Mouse (Mus musculus) c-Kit-positive CD71-positive TER-119-negative erythroid progenitor cells, embryonic 14.5 days (primary cell): ENCODE results near the gene Gm28557.
"Not testable (repeated sequence)": the region's sequence is repeated elsewhere in the genome, so short reads cannot be mapped to it uniquely, and the experiment has no call there.

ENCODE experiments used
- DNase-seq: peaks from one replicate; pipeline ENCODE4 v3.0.0-alpha.2; 2013; ENCODE audit warnings: low read depth

The Gm28557 gene

DNA sequence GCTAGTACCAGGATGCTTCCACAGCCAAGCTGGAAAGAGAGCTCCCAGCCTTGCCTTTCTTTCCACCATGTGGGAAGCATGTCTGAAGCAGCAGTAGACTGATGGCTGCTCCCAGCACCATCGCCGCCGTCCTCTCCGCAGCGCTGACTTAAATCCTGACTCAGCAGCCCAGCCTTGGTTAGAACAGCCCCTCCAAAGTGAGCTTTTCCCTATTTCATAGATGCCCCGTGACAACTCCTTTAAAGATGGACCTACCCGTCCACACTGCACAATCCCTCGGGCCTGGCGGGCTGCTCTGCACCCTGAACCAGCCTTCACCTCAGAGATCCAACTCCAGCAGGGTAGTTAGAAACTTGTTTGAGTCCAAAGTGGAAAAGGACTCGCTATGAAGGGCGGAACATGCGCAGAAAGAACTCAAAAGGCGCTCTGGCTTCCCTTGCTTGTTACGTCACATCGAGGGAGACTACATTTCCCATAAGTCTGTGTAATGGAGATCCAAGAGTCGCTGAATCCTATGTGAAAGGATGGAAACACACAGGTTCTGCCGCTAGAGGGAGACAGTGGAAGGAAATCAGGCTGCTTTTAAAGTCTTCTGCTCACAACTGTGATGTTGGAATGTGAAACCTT is at the start of gene Gm28557:
TSS of gene Gm28557 (minus strand) at position 411 of the 627 bp plus-strand sequence.
- peak; percentile 97 for DNase-seq

DNA sequence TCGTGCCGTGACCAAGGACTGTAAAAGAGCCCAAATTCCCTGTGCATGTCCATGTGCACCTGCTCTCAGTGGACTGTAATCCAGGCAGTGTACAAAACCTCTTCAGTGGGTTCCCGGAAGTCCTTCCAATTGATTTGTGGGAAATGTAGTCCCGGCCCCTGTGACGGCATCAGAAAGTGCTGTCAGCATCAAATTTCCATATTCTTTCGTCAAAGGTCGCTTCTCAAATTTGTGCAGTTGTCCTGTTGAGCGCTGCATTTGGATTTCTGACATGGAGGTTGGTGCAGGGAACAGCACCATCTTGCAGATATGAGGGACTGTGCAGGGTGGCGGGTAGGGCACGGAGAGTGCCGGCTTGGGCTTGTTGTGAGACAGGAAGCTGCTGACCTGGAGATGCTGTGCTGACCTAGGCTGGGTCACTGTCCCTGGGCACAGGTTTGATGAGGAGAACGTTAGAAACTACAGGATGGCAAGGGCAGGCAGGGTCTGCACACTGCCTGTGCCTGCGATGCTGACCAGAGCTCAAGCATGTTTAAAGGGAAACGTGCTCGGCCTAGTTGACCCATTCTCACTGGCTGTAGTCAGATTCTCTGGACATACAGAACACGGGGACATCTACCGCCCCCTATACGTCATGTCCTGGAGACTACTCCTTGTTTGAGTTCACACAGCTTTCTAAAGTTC is 19.8 kb upstream of the Gm28557 start:
- DNase-seq: peak; percentile 66

DNA sequence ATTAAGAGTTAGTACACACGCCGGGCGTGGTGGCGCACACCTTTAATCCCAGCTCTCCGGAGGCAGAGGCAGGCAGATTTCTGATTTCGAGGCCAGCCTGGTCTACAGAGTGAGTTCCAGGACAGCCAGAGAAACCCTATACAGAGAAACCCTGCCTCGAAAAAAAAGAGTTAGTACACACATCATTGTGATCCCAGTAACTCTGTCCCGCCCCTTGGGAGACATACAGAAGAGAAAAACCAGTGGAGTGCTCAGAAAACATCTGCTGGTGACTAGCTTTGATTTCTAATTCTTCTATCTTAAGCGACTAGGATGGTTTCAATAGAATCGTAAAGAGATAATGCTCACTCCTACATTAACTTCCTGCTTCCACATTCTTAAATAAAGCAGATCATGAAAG is 19.1 kb upstream of the Gm28557 start:
- not testable (repeated sequence) for DNase-seq

DNA sequence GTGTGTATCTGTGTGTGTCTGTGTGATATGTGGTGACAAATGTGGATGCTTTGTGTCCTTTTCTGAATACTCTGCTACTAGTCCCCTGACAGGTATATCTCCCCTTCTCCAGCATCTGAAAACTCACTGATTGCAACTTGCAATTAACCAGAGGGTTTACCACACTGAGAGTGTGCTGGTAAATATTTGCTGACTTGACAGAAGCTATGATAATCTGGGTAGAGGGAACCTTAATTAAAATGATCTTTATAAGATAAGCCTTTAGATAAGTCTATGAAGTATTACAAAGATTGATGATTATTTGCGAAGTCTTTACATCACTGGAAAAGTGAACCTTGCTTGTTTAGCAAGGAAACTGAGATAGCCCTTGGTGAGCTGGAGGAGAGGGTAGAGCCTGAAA is 16.1 kb upstream of the Gm28557 start:
- DNase-seq: no peak

DNA sequence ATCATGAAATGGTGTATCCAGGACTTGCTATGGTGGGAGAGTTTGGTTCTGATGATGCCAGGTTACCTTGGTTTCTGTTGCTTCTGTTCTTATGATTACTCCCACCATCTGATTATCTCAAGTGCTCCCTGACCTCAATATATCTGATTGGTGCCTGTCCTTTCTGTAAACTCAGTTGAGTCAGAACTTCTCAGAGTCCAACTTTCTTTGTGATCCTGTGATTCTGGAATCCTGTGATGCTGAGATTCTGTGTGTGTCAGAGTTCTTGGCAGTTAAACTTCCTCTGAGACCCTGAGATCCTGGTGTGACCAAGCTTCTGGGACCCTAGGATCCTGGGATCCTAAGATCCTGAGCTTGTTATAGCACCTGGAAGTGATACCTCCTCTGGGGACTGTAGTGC is 13.0 kb upstream of the Gm28557 start, which contains the start of gene Zfp759:
TSS of gene Zfp759 (plus strand) at position 301 of the 400 bp plus-strand sequence.
- DNase-seq: not testable (repeated sequence)

- not testable (repeated sequence) for DNase-seq
These were observed 7.8 kb upstream of the Gm28557 start, which contains the start of gene Rslcan18 for GRCm38 (mm10) chr13:67116163-67116562. Rslcan18 (minus strand) TSS chr13:67116263.

- DNase-seq: no peak
These were observed 4.9 kb upstream of the Gm28557 start for GRCm38 (mm10) chr13:67113287-67113686.

- no peak for DNase-seq
These were observed 3.7 kb upstream of the Gm28557 start for GRCm38 (mm10) chr13:67112096-67112495.

DNA sequence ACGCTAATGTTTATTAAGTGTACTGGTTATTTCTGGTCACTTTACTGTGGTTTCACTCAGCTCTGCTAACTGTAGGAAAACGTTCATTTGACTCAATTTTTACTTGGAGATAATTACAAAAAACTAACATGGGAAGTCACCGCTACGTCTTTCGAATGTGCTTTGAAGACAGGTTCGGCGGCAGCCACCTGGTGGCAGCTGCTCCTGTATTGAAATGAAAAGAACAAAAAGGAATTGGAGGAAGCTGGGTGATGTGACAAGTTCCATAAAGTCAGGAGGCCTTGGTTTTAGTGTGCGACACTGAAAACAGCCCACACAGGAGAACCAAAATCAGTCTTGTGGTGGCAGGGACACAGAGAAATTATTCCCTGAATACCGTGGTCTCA is 410 bp upstream of the Gm28557 start:
- no peak for DNase-seq

DNA sequence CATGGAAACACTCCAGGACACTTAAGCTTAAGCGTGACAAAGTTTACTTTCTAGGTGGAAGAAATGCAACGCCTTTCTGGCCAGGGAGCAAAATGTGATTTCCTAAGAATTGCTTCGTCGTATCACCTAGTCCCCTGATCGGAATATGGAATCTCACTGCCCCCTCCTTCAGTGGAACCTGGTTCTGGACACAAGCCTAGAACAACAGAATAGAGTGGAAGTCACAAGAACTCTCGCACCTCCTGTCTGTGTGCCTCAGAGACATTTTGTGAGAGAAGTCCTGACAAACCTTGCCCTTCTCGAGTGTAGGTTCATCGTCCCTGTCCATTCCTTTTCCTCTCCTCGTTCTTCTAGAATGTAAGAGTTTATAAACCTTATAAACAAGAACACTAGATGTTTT is 723 bp downstream of the Gm28557 start:
- no peak for DNase-seq

DNA sequence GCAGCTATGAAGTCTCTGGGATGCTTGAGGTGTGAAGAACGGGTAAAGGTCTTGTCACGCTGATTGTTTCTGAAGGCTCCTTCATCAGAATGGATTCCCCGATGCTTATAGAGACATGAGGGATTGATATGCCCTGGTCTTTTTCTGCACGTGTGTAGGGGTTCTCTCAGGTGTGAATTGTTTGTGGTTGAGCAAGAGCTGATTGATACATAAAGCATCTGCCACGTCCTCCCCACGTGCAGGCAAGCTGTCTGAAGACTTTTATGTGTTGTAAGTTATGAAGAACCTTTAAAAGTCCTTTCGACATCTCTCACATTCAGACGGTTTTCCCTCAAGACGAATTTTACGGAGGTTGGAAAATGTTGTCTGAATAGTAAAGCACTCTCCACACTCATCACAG is 10.5 kb downstream of the Gm28557 start, which contains the start of gene Zfp708:
TSS of gene Zfp708 (minus strand) at position 101 of the 400 bp plus-strand sequence.
- DNase-seq: no peak

DNA sequence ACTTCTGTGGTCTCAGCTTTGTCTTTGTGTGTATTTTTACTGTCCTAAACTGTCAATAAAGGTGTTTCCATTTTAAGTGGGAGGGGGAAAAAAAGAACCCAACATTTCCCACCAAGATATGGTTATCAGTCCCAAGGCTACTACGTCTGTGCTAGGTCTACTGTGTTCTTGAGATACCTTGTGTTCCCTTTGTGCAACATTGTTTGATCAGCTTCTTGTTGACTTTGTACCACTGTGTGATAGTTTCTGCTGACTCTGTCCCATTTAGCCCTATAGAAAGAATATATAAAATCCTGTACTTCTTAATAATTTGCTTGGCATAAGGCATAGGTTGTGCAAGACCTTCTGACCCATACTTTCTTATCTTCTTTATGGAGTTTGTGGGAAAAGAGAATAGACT is 18.2 kb downstream of the Gm28557 start:
- DNase-seq: no peak

DNA sequence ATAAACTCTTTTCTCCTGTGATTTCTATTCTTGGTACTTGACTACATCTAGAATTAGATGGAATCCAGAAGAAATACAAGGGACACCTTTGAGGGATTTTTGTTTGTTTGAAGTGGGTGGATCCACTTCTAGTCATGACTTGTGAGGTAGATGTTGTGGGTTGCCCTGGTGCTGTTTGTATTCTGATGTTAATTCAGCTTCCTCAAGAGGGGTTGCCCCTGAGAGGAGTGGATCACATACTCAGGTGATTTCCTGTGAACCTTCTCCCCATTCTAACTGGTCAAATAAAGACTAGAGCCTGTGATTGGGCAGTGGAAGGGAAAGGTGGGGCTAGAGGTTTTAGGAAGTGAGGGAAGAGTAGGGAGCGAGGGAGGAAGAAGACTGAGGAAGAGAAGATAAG is 26.5 kb downstream of the Gm28557 start:
- DNase-seq: no peak

GRCm38 (mm10) chr13:67081142-67081713 is 27.2 kb downstream of the Gm28557 start:
- peak; percentile 53 for DNase-seq

- DNase-seq: no peak
These were observed 31.2 kb downstream of the Gm28557 start for GRCm38 (mm10) chr13:67077244-67077643.

DNA sequence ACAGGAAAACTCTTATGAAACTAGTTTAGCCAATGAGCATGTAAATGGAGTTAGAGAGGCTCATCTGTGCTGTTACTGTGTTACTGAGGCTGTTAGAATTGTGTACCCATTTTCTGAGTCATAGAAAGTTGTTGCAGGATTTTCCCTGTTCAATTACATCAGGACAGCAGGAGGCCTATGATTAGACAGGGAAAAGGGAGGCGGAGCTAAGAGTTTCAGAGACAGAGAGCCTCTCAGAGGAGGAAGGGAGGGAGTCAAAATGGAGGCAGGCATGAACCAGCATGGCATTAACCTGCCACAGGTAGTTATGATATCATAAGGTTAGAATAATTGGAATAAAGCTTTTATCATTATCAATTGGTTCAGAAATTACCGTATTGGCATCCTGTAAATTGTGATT is 35.6 kb downstream of the Gm28557 start:
- no peak for DNase-seq

- DNase-seq: no peak
These were observed 43.0 kb downstream of the Gm28557 start for GRCm38 (mm10) chr13:67065386-67065785.

DNA sequence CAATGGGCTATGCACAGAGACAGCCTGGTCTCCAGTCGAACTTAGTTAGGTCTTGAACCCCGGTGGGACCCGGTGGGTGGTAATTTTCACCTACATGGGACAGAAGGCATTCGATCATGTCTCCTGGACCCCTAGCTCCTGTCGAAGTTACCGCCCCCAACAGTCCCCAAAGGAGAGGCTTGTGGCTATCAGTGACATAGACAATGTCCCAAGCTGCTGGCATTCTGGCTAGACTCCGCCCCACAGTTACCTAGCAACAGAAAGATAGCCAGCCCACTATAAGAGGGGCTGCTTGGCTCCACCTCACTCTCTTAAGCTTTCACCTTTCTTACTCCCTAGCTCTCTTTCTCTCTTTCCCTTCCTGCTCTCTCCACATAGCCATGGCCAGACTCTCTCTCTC is 46.0 kb downstream of the Gm28557 start:
- DNase-seq: no peak

- peak; percentile 92 for DNase-seq
These were observed 47.5 kb downstream of the Gm28557 start, which contains the start of gene Zfp712 for GRCm38 (mm10) chr13:67060786-67061358. Zfp712 (minus strand) TSS chr13:67061170.

GRCm38 (mm10) chr13:67060161-67060785 is 48.1 kb downstream of the Gm28557 start:
- no peak for DNase-seq
